Mouse (Mus musculus): ENCODE data around the gene Kirrel3.

The Kirrel3 gene

GRCm38 (mm10) chr9:34843275-34843965, 357.7 kb downstream of the Kirrel3 start:
- no peak for DNase-seq

GRCm38 (mm10) chr9:34846440-34846839, 360.7 kb downstream of the Kirrel3 start:
- DNase-seq, result no peak

GRCm38 (mm10) chr9:34847664-34848063, 362.0 kb downstream of the Kirrel3 start:
- DNase-seq, result peak in 1 of 2 experiments; percentile 3

GRCm38 (mm10) chr9:34851136-34851535, 365.4 kb downstream of the Kirrel3 start:
- DNase-seq, result no peak

- DNase-seq, result peak; percentile 2
Observed at GRCm38 (mm10) chr9:34857575-34857974, 371.9 kb downstream of the Kirrel3 start.

GRCm38 (mm10) chr9:34858071-34858470, 372.4 kb downstream of the Kirrel3 start:
- DNase-seq, result no peak

- no peak for DNase-seq
Observed at GRCm38 (mm10) chr9:34860934-34861333, 375.2 kb downstream of the Kirrel3 start.

GRCm38 (mm10) chr9:34861775-34862174, 376.1 kb downstream of the Kirrel3 start:
- no peak for DNase-seq

GRCm38 (mm10) chr9:34865606-34866005, 379.9 kb downstream of the Kirrel3 start:
- DNase-seq, result no peak

GRCm38 (mm10) chr9:34871316-34871966, 385.7 kb downstream of the Kirrel3 start:
- no peak for DNase-seq

- DNase-seq, result no peak
Observed at GRCm38 (mm10) chr9:34875238-34875637, 389.5 kb downstream of the Kirrel3 start.

- no peak for DNase-seq
Observed at GRCm38 (mm10) chr9:34877186-34877585, 391.5 kb downstream of the Kirrel3 start.

GRCm38 (mm10) chr9:34877799-34878198, 392.1 kb downstream of the Kirrel3 start:
- DNase-seq, result no peak

- no peak for DNase-seq
Observed at GRCm38 (mm10) chr9:34881750-34882149, 396.1 kb downstream of the Kirrel3 start.

- DNase-seq, result no peak
Observed at GRCm38 (mm10) chr9:34882211-34882610, 396.5 kb downstream of the Kirrel3 start.

- no peak for DNase-seq
Observed at GRCm38 (mm10) chr9:34883122-34883521, 397.4 kb downstream of the Kirrel3 start.

- no peak for DNase-seq
Observed at GRCm38 (mm10) chr9:34884325-34884724, 398.6 kb downstream of the Kirrel3 start.

GRCm38 (mm10) chr9:34884942-34885341, 399.2 kb downstream of the Kirrel3 start:
- DNase-seq, result no peak

- DNase-seq, result no peak
Observed at GRCm38 (mm10) chr9:34886746-34887145, 401.1 kb downstream of the Kirrel3 start.

GRCm38 (mm10) chr9:34887196-34887595, 401.5 kb downstream of the Kirrel3 start:
- no peak for DNase-seq

GRCm38 (mm10) chr9:34888298-34888697, 402.6 kb downstream of the Kirrel3 start:
- DNase-seq, result no peak

- DNase-seq, result no peak
Observed at GRCm38 (mm10) chr9:34901216-34901615, 415.5 kb downstream of the Kirrel3 start.

GRCm38 (mm10) chr9:34901888-34902287, 416.2 kb downstream of the Kirrel3 start:
- no peak for DNase-seq

GRCm38 (mm10) chr9:34905164-34905563, 419.5 kb downstream of the Kirrel3 start:
- DNase-seq, result no peak

- DNase-seq, result no peak
Observed at GRCm38 (mm10) chr9:34908040-34908439, 422.3 kb downstream of the Kirrel3 start.
